Mouse (Mus musculus) kidney, postnatal 0 days (tissue): ENCODE results near the gene Ten1. TPM values are rescaled to one million over a fixed set of nuclear protein-coding genes. Genes with fewer than 3 reads are reported as not detected.

Experiments
- ATAC-seq: fragments of 200-750 bp; cut with Nextera tagmentation; replicated peaks from 2 replicates; pipeline ENCODE4 v1.8.0; 2017; ENCODE audit warnings: low read depth, moderate number of reproducible peaks, moderate TSS enrichment, moderate library complexity; ENCODE audit not compliant: low FRiP score
- DNase-seq: peaks from one replicate; pipeline ENCODE4 v3.0.0-alpha.2; 2016; ENCODE audit warnings: low spot score
- H3K27ac ChIP-seq: fragments of 300-500 bp; sonication (generic); 2 replicates; pipeline ENCODE4 v1.5.1; 2014; ENCODE audit warnings: mild to moderate bottlenecking
- H3K27me3 ChIP-seq: fragments of 300-500 bp; sonication (generic); 2 replicates; pipeline ENCODE4 v1.6.1; 2014; ENCODE audit warnings: low read length, mixed read lengths; ENCODE audit not compliant: insufficient read depth
- H3K36me3 ChIP-seq: fragments of 300-500 bp; sonication (generic); 2 replicates; pipeline ENCODE4 v1.6.1; 2014; ENCODE audit warnings: low read length, mixed read lengths; ENCODE audit not compliant: insufficient read depth
- H3K4me1 ChIP-seq: fragments of 300-500 bp; sonication (generic); replicated peaks from 2 replicates; pipeline ENCODE4 v1.6.1; 2014; ENCODE audit warnings: antibody characterized with exemption, low read length, mixed read lengths; ENCODE audit not compliant: insufficient read depth
- H3K4me2 ChIP-seq: fragments of 300-500 bp; sonication (generic); 2 replicates; pipeline ENCODE4 v1.6.1; 2014; ENCODE audit warnings: mild to moderate bottlenecking, low read length, moderate library complexity, mixed read lengths
- H3K4me3 ChIP-seq: fragments of 300-500 bp; sonication (generic); replicated peaks from 2 replicates; pipeline ENCODE4 v1.5.1; 2014; ENCODE audit warnings: low read depth, low read length
- H3K9ac ChIP-seq: fragments of 300-500 bp; sonication (generic); 2 replicates; pipeline ENCODE4 v1.6.1; 2014; ENCODE audit warnings: low read depth, low read length
- H3K9me3 ChIP-seq: fragments of 300-500 bp; sonication (generic); replicated peaks from 2 replicates; pipeline ENCODE4 v1.6.1; 2016; ENCODE audit warnings: low read length, inconsistent platforms, mixed read lengths
- CTCF ChIP-seq: IDR thresholded peaks from 2 replicates; pipeline ENCODE4 v1.5.1; 2016; ENCODE audit warnings: antibody characterized with exemption, low read depth, mild to moderate bottlenecking, moderate library complexity
- WGBS: fragments of 180-500 bp; shearing (Covaris S2); extraction: QIAGEN DNeasy Blood & Tissue Kit; methylation state at CpG from one replicate; pipeline ENCODE4 v1.1.7; 2014; 5-methylcytosine and 5-hydroxymethylcytosine counted together
- polyA plus RNA-seq: library from polyadenylated mRNA; unstranded; fragments of >200 nt; fragmentation: Nextera tagmentation; extraction: Ambion mirVana; gene quantifications from 2 replicates; pipeline ENCODE4 v1.2.1, GENCODE M21; 2015

Ten1 gene
- polyA plus RNA-seq, 1 experiment from 2014 or later = 44.0 TPM

GRCm38 (mm10) chr11:116195252-116195651 is 3.4 kb upstream of the Ten1 start:
- Histone ChIP-seq H3K9me3 (no peaks in the 10 kb centered on the region), H3K27me3 (no peaks in the 10 kb centered on the region), H3K4me1 (peaks cover 2% of the 10 kb centered on the region; the same call in 1 of the 2 replicates), H3K27ac (peak overlapping the region; percentile 51; the same call in 1 of the 2 replicates), H3K36me3 (peaks cover 9% of the 10 kb centered on the region; the same call in 1 of the 2 replicates), H3K4me3 (no peak overlapping the region), H3K9ac (no peak overlapping the region), H3K4me2 (no peak overlapping the region)
- peak; percentile 54 for DNase-seq
- 0 out of 2 replicates have a peak, but pooled peaks have one; percentile 15 for ATAC-seq
- peak; percentile 31; the same call in 1 of the 2 replicates for TF ChIP-seq CTCF
- 53% methylated on average over 5 of the region's 5 CpGs for WGBS

DNA sequence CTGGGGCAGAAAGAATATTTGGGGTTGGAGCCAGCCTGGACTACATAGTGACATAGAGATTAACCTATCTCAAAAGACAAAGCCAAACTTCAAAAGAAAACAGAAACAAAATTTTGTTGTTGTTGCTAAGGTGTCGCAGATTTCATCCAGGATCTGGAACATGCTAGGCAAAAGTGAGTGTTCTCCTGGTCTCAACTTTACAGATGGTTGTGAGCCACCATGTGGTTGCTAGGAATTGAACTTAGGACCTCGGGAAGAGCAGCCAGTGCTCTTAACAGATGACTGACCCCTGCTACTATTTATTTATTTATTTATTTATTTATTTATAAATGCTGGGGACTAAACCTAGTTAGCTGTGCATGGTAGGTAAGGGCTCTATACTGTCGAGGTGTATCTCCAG is 2.3 kb upstream of the Ten1 start:
- H3K4me3 ChIP-seq = no peak overlapping the region
- ATAC-seq (no peak), DNase-seq (no peak)
- H3K4me2 ChIP-seq = 0 out of 2 replicates have a peak overlapping the region, but pooled peaks have one; percentile 80
- H3K9ac ChIP-seq = no peak overlapping the region
- no peaks in the 10 kb centered on the region for H3K9me3 ChIP-seq
- H3K36me3 ChIP-seq = peaks cover 9% of the 10 kb centered on the region; the same call in 1 of the 2 replicates
- peaks cover 2% of the 10 kb centered on the region; the same call in 1 of the 2 replicates for H3K4me1 ChIP-seq
- H3K27ac ChIP-seq = peak overlapping the region; percentile 13; the same call in 1 of the 2 replicates
- TF ChIP-seq CTCF = no peak
- WGBS = 83% methylated on average over 3 of the region's 3 CpGs
- H3K27me3 ChIP-seq = no peaks in the 10 kb centered on the region

- Histone ChIP-seq H3K9ac (no peak overlapping the region), H3K9me3 (no peaks in the 10 kb centered on the region), H3K4me3 (0 out of 2 replicates have a peak overlapping the region, but pooled peaks have one; percentile 8), H3K27ac (no peak overlapping the region), H3K4me1 (peaks cover 2% of the 10 kb centered on the region; the same call in 1 of the 2 replicates), H3K36me3 (peaks cover 6% of the 10 kb centered on the region; the same call in 1 of the 2 replicates), H3K4me2 (0 out of 2 replicates have a peak overlapping the region, but pooled peaks have one; percentile 80), H3K27me3 (no peaks in the 10 kb centered on the region)
- 94% methylated on average over 18 of the region's 18 CpGs for WGBS
- no peak for TF ChIP-seq CTCF
- DNase-seq = no peak
- no peak for ATAC-seq
Observed at GRCm38 (mm10) chr11:116196866-116197583, 1.6 kb upstream of the Ten1 start.

GRCm38 (mm10) chr11:116197584-116197906 is 1.1 kb upstream of the Ten1 start:
- ATAC-seq (no peak), DNase-seq (no peak)
- H3K36me3 ChIP-seq = peaks cover 5% of the 10 kb centered on the region; the same call in 1 of the 2 replicates
- H3K4me1 ChIP-seq = peaks cover 2% of the 10 kb centered on the region; the same call in 1 of the 2 replicates
- WGBS = 85% methylated on average over 6 of the region's 6 CpGs
- H3K4me3 ChIP-seq = 0 out of 2 replicates have a peak overlapping the region, but pooled peaks have one; percentile 8
- no peak for TF ChIP-seq CTCF
- no peaks in the 10 kb centered on the region for H3K9me3 ChIP-seq
- H3K27ac ChIP-seq = no peak overlapping the region
- no peaks in the 10 kb centered on the region for H3K27me3 ChIP-seq
- 0 out of 2 replicates have a peak overlapping the region, but pooled peaks have one; percentile 88 for H3K9ac ChIP-seq
- peak overlapping the region; percentile 80 for H3K4me2 ChIP-seq

DNA sequence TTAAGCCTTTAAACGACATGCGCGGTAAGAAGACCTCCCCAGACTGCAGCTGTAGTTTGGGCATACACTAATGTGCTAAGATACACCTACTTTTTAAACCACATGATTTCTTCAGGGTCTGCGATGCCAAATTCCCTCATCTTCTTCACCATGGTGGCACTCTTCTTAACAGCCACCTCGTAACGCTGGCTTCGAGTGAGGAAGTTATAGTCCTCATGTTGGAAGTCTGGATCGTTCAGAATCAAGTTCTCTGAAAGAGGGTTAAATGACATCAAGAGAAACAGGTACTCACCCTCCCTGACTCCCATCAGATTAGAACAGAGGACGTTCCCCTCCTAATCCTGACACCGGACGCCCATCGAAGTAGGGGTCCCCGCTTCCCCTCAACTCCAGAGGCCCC is 523 bp upstream of the Ten1 start:
- TF ChIP-seq CTCF = no peak
- H3K4me1 ChIP-seq = peaks cover 2% of the 10 kb centered on the region; the same call in 1 of the 2 replicates
- H3K4me3 ChIP-seq = peak overlapping the region; percentile 75
- peaks cover 5% of the 10 kb centered on the region; the same call in 1 of the 2 replicates for H3K36me3 ChIP-seq
- H3K27me3 ChIP-seq = no peaks in the 10 kb centered on the region
- DNase-seq = peak; percentile 29
- WGBS = 20% methylated on average over 13 of the region's 13 CpGs
- H3K9me3 ChIP-seq = no peaks in the 10 kb centered on the region
- H3K9ac ChIP-seq = peak overlapping the region; percentile 88
- peak overlapping the region; percentile 94 for H3K27ac ChIP-seq
- H3K4me2 ChIP-seq = peak overlapping the region; percentile 80
- ATAC-seq = no peak

- no peak for ATAC-seq
- Histone ChIP-seq H3K4me2 (no peak overlapping the region), H3K9me3 (no peaks in the 10 kb centered on the region), H3K4me1 (peaks cover 2% of the 10 kb centered on the region; the same call in 1 of the 2 replicates), H3K9ac (no peak overlapping the region), H3K36me3 (peaks cover 16% of the 10 kb centered on the region), H3K4me3 (no peak overlapping the region), H3K27me3 (no peaks in the 10 kb centered on the region), H3K27ac (no peak overlapping the region)
- WGBS = 73% methylated on average over 2 of the region's 2 CpGs
- DNase-seq = no peak
- TF ChIP-seq CTCF = no peak
Observed at GRCm38 (mm10) chr11:116201151-116201550, 2.5 kb downstream of the Ten1 start.
